Mouse (Mus musculus): Measurements from ENCODE around the gene Csgalnact2.

GRCm38 (mm10) chr6:118097765-118098365 is 41.1 kb downstream of the Csgalnact2 start:
- TF ChIP-seq POLR2A (IDR thresholded peaks at IDR 0.05; ENCODE audit: control insufficient read depth, low read depth, low read length) (no peak), CTCF (IDR thresholded peaks at IDR 0.05; ENCODE audit: control insufficient read depth, insufficient read depth, insufficient replicate concordance, low read depth, low read length) (no peak)
